Mouse (Mus musculus) testis, adult 2 months (tissue): ENCODE results near the gene Btn2a2. TPM values are rescaled to one million over a fixed set of nuclear protein-coding genes. Genes with fewer than 3 reads are reported as not detected.

Experiments
- H3K27ac ChIP-seq: fragments of 200-500 bp; 2 replicates; pipeline ENCODE4 v1.5.1; 2012; ENCODE audit warnings: low read depth, low read length; ENCODE audit not compliant: control insufficient read depth, insufficient read depth
- H3K27me3 ChIP-seq: fragments of 200-500 bp; 2 replicates; pipeline ENCODE4 v1.6.1; 2012; ENCODE audit warnings: mild to moderate bottlenecking, low read length, moderate library complexity; ENCODE audit not compliant: control insufficient read depth, insufficient read depth
- H3K36me3 ChIP-seq: fragments of 200-500 bp; 2 replicates; pipeline ENCODE4 v1.6.1; 2012; ENCODE audit warnings: mild to moderate bottlenecking, low read length; ENCODE audit not compliant: control insufficient read depth, insufficient read depth
- H3K4me1 ChIP-seq: fragments of 200-500 bp; 2 replicates; pipeline ENCODE4 v1.6.1; 2012; ENCODE audit warnings: low read length; ENCODE audit not compliant: control insufficient read depth, insufficient read depth
- H3K4me3 ChIP-seq: fragments of 200-500 bp; 2 replicates; pipeline ENCODE4 v1.5.1; 2012; ENCODE audit warnings: low read depth, mild to moderate bottlenecking, low read length, moderate library complexity, mixed read lengths; ENCODE audit not compliant: control insufficient read depth
- CTCF ChIP-seq: fragments of 200-500 bp; IDR thresholded peaks from 2 replicates; pipeline ENCODE4 v1.5.1; 2012; ENCODE audit warnings: low read depth, mild to moderate bottlenecking, inconsistent platforms, low read length, moderate library complexity; ENCODE audit not compliant: control insufficient read depth, insufficient read depth, insufficient replicate concordance
- POLR2A ChIP-seq: fragments of 200-500 bp; IDR thresholded peaks from 2 replicates; pipeline ENCODE4 v1.6.1; 2012; ENCODE audit warnings: low read depth, mild to moderate bottlenecking, inconsistent platforms, low read length, moderate library complexity; ENCODE audit not compliant: control insufficient read depth
- polyA plus RNA-seq: library from polyadenylated mRNA; depleted of rRNA; stranded (reverse); fragments of >200 nt; gene quantifications from 2 replicates; pipeline ENCODE4 v1.2.3, GENCODE M21; 2012

The Btn2a2 gene
- polyA plus RNA-seq, 1 experiment, result 0.21 TPM

DNA sequence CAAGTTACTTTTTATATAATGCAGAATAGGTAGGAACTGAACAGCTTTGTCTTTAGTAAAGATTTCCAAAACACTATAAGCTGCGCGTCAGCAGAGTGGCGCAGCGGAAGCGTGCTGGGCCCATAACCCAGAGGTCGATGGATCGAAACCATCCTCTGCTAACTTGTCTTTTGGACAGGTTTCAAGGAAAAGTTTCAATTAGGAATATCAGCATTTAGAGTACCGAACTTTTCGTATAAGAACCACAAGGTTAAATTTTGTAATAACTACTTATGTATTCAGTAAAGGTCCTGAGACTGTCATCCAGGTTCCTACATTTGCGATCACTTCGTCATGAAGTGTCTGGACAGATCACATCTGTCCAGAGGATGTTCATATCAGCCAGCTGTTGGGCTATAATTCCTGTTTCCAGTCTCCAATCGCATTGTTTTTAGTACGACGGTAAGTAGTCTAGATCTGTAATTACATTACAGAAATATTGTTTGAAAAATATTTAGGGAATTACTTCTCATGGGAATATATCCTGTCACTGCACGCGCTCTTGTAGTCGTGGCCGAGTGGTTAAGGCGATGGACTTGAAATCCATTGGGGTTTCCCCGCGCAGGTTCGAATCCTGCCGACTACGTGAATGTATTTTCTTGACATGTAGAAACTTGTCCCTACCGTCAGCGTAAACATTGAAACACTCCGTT lies 29.1 kb upstream of the Btn2a2 start:
- Histone ChIP-seq H3K27ac (peak overlapping the region; percentile 5; the same call in 1 of the 2 replicates), H3K36me3 (no peaks in the 10 kb centered on the region), H3K27me3 (no peaks in the 10 kb centered on the region), H3K4me3 (peak overlapping the region; percentile 51), H3K4me1 (peaks cover 4% of the 10 kb centered on the region)
- TF ChIP-seq CTCF, result no peak
- no peak for TF ChIP-seq POLR2A

- peak overlapping the region; percentile 35 for H3K4me3 ChIP-seq
- no peak for TF ChIP-seq POLR2A
- TF ChIP-seq CTCF, result no peak
- H3K27me3 ChIP-seq, result no peaks in the 10 kb centered on the region
- H3K27ac ChIP-seq, result peak overlapping the region; percentile 5; the same call in 1 of the 2 replicates
- H3K36me3 ChIP-seq, result no peaks in the 10 kb centered on the region
- H3K4me1 ChIP-seq, result peaks cover 4% of the 10 kb centered on the region
Measured at GRCm38 (mm10) chr13:23516822-23517602, 28.4 kb upstream of the Btn2a2 start.

DNA sequence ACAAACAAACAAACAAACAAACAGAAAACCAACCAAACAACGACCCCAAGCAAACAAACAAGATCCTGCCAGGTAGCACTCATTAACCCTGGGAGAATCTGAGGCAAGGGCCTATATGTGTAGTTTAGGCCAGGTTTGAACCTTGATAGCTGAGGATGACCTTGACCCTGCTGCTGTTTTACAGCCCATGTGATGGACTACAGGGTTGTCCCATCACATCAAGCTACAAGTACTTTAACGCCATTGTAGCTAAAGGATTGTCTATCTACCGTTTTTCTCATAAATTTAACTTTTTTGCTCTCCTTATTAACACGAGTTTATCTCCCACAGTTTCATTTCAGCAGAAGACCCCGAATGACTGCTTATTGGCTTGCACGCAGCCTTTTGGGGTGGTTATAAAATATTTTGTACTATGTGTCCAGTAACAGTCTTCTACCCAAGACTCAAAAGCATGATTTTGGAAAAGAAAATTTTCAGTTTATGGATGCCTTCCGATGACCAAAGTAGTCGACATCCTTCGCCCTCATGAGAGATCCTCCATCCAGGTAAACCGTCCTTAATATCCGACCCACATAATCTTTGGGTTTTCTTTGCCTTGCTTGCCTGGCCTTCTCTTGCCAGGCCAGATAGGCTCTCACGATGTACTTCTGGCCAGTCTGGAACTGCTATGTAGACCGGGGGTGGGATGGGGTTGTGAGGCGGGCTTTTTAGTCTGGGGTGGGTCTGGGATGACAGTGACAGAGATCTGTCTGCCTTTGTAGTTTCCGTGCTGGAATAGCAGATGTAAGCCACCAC lies 27.4 kb upstream of the Btn2a2 start:
- Histone ChIP-seq H3K4me1 (peaks cover 4% of the 10 kb centered on the region), H3K27ac (no peak overlapping the region), H3K4me3 (no peak overlapping the region), H3K36me3 (no peaks in the 10 kb centered on the region), H3K27me3 (no peaks in the 10 kb centered on the region)
- no peak for TF ChIP-seq CTCF
- TF ChIP-seq POLR2A, result no peak

- Histone ChIP-seq H3K27ac (no peak overlapping the region), H3K4me1 (peaks cover 4% of the 10 kb centered on the region), H3K36me3 (no peaks in the 10 kb centered on the region), H3K27me3 (no peaks in the 10 kb centered on the region), H3K4me3 (no peak overlapping the region)
- TF ChIP-seq CTCF (no peak), POLR2A (no peak)
Measured at GRCm38 (mm10) chr13:23515281-23515680, 26.6 kb upstream of the Btn2a2 start.

- H3K4me1 ChIP-seq, result peaks cover 4% of the 10 kb centered on the region
- H3K27me3 ChIP-seq, result no peaks in the 10 kb centered on the region
- H3K36me3 ChIP-seq, result no peaks in the 10 kb centered on the region
- H3K4me3 ChIP-seq, result no peak overlapping the region
- H3K27ac ChIP-seq, result no peak overlapping the region
- TF ChIP-seq POLR2A, result no peak
- TF ChIP-seq CTCF, result no peak
Measured at GRCm38 (mm10) chr13:23513517-23513916, 24.9 kb upstream of the Btn2a2 start.

DNA sequence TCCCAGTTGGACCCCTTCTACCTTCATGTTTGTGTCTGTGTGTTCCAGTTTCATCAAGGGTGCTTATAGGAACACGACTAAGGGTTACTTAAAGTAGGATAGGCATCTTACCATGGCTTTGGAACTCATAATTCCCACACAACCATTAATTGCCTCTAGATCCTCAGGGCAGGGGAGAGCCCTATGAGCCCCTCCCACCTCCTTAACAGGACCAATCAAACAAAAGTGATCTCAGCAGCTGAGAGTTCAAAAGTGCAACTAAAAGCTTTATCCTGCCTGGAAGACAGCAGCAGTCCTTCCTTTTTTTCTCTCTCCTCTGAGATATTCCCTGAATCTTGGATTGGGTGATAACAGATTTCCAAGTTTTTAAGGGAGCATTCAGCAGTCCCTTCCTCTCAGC lies 21.5 kb upstream of the Btn2a2 start:
- H3K4me1 ChIP-seq, result peaks cover 7% of the 10 kb centered on the region
- no peaks in the 10 kb centered on the region for H3K27me3 ChIP-seq
- H3K4me3 ChIP-seq, result no peak overlapping the region
- H3K36me3 ChIP-seq, result no peaks in the 10 kb centered on the region
- no peak overlapping the region for H3K27ac ChIP-seq
- no peak for TF ChIP-seq CTCF
- no peak for TF ChIP-seq POLR2A
